Mouse (Mus musculus) liver, postnatal 0 days (tissue): ENCODE data around the gene Cd320.
"Not testable (repeated sequence)": the region's sequence is repeated elsewhere in the genome, so short reads cannot be mapped to it uniquely, and the experiment has no call there.

Source experiments
- CTCF ChIP-seq: sonication (generic); IDR thresholded peaks from 2 replicates; pipeline ENCODE4 v1.5.1; 2016; ENCODE audit warnings: antibody characterized with exemption, low read depth
- EP300 ChIP-seq: IDR thresholded peaks from 2 replicates; pipeline ENCODE4 v1.6.1; 2016; ENCODE audit warnings: antibody characterized with exemption, low read depth, mild to moderate bottlenecking

DNA sequence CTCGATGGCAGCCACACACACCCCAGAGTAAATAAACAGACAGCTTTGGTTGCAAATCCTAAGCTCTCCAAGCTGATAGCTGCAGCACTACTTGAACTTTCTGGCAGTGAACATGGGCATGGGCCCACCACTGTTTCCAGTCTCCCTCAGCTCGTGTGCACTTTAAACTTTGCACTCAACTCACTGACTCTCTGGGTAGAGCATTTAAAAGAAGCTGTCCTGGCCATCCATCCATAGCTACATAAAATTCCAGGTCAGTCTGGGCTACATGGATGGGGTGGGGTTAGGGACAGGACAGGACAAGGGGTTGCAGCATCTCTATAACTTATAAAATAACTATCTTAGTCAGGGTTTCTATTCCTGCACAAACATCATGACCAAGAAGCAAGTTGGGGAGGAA is 44.9 kb downstream of the Cd320 start:
- not testable (repeated sequence) for TF ChIP-seq CTCF, EP300
